Mouse (Mus musculus): ENCODE data around the gene Olfr1205.

The Olfr1205 gene

DNA sequence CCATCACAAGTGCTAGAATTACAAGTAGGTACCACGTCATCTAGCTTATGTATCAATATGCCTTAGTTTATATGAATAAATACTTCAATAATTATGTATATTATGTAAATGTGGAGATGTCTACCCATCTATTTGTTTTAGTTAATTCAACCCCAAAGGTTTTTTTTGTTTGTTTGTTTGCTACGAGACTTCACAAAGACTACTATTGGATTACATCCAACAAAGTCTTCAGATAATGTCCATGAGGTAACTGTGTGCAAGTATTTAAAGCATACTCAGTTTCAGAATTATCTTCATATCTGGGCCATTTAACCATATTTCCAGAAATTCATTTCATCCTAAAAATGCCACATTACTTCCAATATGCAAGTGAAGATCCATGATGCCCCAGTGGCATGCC is at the start of gene Olfr1205:
Olfr1205 (plus strand) TSS at position 301 of the 400 bp plus-strand sequence.
- ChIA-PET POLR2A (no interaction called here), CTCF (no interaction called here)

DNA sequence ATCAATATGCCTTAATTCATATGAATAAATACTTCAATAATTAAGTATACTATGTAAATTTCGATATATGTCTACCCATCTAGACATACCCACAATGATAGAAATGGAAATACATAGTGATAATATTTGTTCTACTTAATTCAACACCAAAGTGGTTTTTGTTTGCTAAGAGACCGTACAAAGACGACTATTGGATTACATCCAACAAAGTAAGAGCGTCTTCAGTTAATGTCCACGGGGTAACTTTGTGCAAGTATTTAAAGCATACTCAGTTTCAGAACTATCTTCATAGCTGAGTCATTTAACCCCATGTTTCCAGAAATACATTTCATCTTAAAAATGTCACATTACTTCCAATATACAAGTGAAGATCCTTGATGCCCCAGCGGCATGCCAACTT is 36.8 kb upstream of the Olfr1205 start, which contains the start of gene Olfr1201:
Olfr1201 (plus strand) TSS at position 301 of the 400 bp plus-strand sequence.
- CTCF ChIA-PET: no interaction called here
- POLR2A ChIA-PET: no interaction called here

DNA sequence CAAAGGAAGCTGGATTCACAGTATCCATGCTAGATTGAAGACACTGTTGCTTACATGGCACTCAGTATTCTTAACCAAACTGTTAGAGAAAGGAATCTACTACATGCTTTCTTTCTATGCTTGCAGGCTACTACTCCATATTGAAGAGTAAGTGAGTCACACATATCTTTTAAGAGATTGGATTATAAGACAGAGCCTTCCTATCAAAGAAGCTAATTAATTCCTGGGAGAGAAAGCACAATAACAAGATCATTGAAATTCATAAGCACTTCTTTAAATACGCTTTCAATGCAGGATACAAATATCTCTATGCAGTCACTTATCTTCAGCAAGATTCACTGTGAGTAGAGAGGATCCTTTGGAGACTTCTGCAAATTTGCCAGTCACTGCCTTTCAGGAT is 15.3 kb upstream of the Olfr1205 start, which contains the start of gene Olfr1202:
Olfr1202 (plus strand) TSS at position 301 of the 400 bp plus-strand sequence.
- ChIA-PET POLR2A (no interaction called here), CTCF (no interaction called here)

DNA sequence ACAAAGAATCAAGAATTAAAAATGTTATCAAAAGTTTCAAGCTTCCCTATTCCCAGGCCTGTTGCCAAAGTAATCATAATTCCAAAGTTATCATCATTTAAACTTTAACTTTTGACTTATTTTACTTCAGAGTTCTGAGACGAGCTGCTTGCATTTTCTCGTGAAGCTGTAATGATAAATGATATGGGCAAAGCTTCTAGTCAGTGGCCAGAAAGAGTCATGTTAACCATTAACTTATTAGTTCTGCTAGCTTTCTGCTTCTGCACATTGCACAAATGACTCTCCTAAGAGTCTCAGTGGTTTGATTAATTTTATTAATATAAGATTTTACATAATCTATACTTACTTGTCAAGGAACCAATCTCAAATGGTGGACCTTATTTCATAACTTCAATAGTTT is 8.9 kb downstream of the Olfr1205 start:
- ChIA-PET POLR2A (no interaction called here), CTCF (no interaction called here)

- CTCF ChIA-PET: no interaction called here
These were observed 19.5 kb downstream of the Olfr1205 start, which contains the start of gene Olfr1204 for GRCm38 (mm10) chr2:88848992-88849391. TSS of gene Olfr1204 (plus strand) at chr2:88849292.

GRCm38 (mm10) chr2:88862931-88863330 is 33.4 kb downstream of the Olfr1205 start, which contains the start of gene Olfr1206:
TSS of gene Olfr1206 (plus strand) at chr2:88863231.
- ChIA-PET POLR2A (no interaction called here), CTCF (no interaction called here)

More at GRCm38 (mm10) chr2:88848992-88849391, 19.5 kb downstream of the Olfr1205 start, which contains the start of gene Olfr1204:
- POLR2A ChIA-PET: no interaction called here
